Mouse (Mus musculus): ENCODE measurements around the gene Mnat1.

GRCm38 (mm10) chr12:73260339-73260738 is 136.8 kb downstream of the Mnat1 start:
- TF ChIP-seq CTCF (IDR thresholded peaks at IDR 0.05; ENCODE audit: extremely low read depth, insufficient read depth, insufficient read length, insufficient replicate concordance) (no peak), POLR2A (IDR thresholded peaks at IDR 0.05; ENCODE audit: low read depth, low read length) (no peak)

Data from spleen, adult 2 months (tissue).